Comparison of ENCODE assay signal across 8 mouse cellular contexts in the genomic region with DNA sequence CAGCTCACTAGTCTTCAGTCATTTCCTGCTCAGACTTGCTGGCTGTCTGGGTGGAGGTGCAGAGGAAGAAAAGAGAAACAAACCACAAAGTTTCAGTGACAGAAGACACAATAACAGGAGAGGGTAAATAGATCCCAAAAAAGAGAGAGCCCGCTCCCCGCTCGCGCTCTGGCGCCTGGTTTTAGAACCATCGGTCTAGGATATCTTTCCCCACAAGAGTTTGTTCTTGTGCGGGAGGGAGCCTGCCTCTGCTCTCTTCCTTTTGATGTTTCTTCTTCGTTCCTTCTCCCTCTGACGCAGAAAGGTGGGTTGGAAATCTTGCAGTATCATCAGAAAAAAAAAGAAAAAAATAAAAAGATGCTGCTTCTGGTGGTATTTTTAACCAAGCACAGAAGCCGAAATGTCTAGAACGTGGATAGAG.
A peak's percentile ranks its signal among the peaks of the same experiment; 100 is the strongest.
DNase-seq lines count a peak whose midpoint lies in the region; ATAC-seq and TF ChIP-seq lines count a peak whose summit lies in the region.

No protein-coding gene starts in this region.

- intact Hi-C loops in left cerebral cortex, adult 2 months (cut with DNase I): loop anchor here (2.0 to 5.0 kb wide), 2 partner anchors 86 to 102 kb away; no protein-coding TSS in a partner anchor

- peak overlapping the region; percentile 80 for H3K27ac ChIP-seq in left cerebral cortex, adult 2 months
- peak overlapping the region; percentile 63 to 80 for H3K27ac ChIP-seq in heart, embryonic 14.5 days (replicated peaks in 1 of 2; ENCODE audit: control insufficient read depth in 1 of 2, insufficient read depth in 1 of 2, low read depth in 2 of 2, low read length in 2 of 2)
- peak overlapping the region; percentile 16; the same call in 1 of the 2 replicates for H3K27ac ChIP-seq in liver, embryonic 15.5 days (replicated peaks)
- H3K27ac ChIP-seq in stomach, embryonic 16.5 days (ENCODE audit: low read length): peak overlapping the region; percentile 74

- peak overlapping the region; percentile 29 for H3K4me3 ChIP-seq in left cerebral cortex, adult 2 months
- H3K4me3 ChIP-seq in heart, embryonic 14.5 days (ENCODE audit: control insufficient read depth in 1 of 2, insufficient read depth in 1 of 2, low read depth in 1 of 2, low read length in 2 of 2): peak overlapping the region; percentile 32 to 37
- H3K4me3 ChIP-seq in liver, embryonic 15.5 days (replicated peaks): peak overlapping the region; percentile 56
- peak overlapping the region; percentile 38 for H3K4me3 ChIP-seq in stomach, embryonic 16.5 days (replicated peaks; ENCODE audit: low read length)

- DNase-seq in left cerebral cortex, adult 2 months (ENCODE audit: extremely low spot score in 1 of 2, low spot score in 2 of 2): peak in 1 of 2 experiments; percentile 17
- no peak for DNase-seq in left cerebral cortex, adult 11 months (ENCODE audit: low spot score)
- DNase-seq in cerebellum, adult 9-11 months: no peak
- DNase-seq in urinary bladder, adult 2 months (ENCODE audit: low spot score): no peak

- H3K9me3 ChIP-seq in heart, embryonic 14.5 days (ENCODE audit: control insufficient read depth, low read length): no peaks in the 10 kb centered on the region
- no peaks in the 10 kb centered on the region for H3K9me3 ChIP-seq in liver, embryonic 15.5 days (replicated peaks)
- H3K9me3 ChIP-seq in stomach, embryonic 16.5 days (replicated peaks; ENCODE audit: control insufficient read depth, low read length): peaks cover 6% of the 10 kb centered on the region

- WGBS in heart, embryonic 14.5 days: 2% methylated on average over 11 of the region's 11 CpGs
- WGBS in liver, embryonic 15.5 days (ENCODE audit: insufficient replicate concordance): 2% methylated on average over 11 of the region's 11 CpGs
- WGBS in stomach, embryonic 16.5 days: 6% methylated on average over 11 of the region's 11 CpGs

- no peaks in the 10 kb centered on the region for H3K36me3 ChIP-seq in heart, embryonic 14.5 days (ENCODE audit: control insufficient read depth, insufficient read depth, low read length)
- H3K36me3 ChIP-seq in liver, embryonic 15.5 days (replicated peaks): no peaks in the 10 kb centered on the region
- no peaks in the 10 kb centered on the region for H3K36me3 ChIP-seq in stomach, embryonic 16.5 days (ENCODE audit: control insufficient read depth, insufficient read depth, low read length)

- peak; percentile 58 for ATAC-seq in activated CD4-positive, CD25-positive, alpha-beta regulatory T cell, adult 4 months
- ATAC-seq in heart, embryonic 14.5 days (ENCODE audit: insufficient number of reproducible peaks, insufficient read depth, low FRiP score, low read depth): no peak
- ATAC-seq in liver, embryonic 15.5 days (ENCODE audit: insufficient read depth): no peak
- no peak for ATAC-seq in stomach, embryonic 16.5 days (ENCODE audit: insufficient read depth, low FRiP score)

- peaks cover 11 to 52% of the 10 kb centered on the region in 2 experiments for H3K4me1 ChIP-seq in heart, embryonic 14.5 days (ENCODE audit: control insufficient read depth in 2 of 2, insufficient read depth in 2 of 2, low read length in 2 of 2)
- H3K4me1 ChIP-seq in liver, embryonic 15.5 days (replicated peaks): peaks cover 64% of the 10 kb centered on the region
- H3K4me1 ChIP-seq in stomach, embryonic 16.5 days (ENCODE audit: control insufficient read depth, insufficient read depth, low read length): peaks cover 38% of the 10 kb centered on the region

- peak overlapping the region; percentile 68 for H3K9ac ChIP-seq in heart, embryonic 14.5 days (ENCODE audit: low read length)
- H3K9ac ChIP-seq in liver, embryonic 15.5 days: peak overlapping the region; percentile 44
- H3K9ac ChIP-seq in stomach, embryonic 16.5 days (ENCODE audit: low read length): peak overlapping the region; percentile 65

- H3K27me3 ChIP-seq in heart, embryonic 14.5 days (ENCODE audit: control insufficient read depth, insufficient read depth, low read length): no peaks in the 10 kb centered on the region
- no peaks in the 10 kb centered on the region; the same call in 1 of the 2 replicates for H3K27me3 ChIP-seq in liver, embryonic 15.5 days
- no peaks in the 10 kb centered on the region for H3K27me3 ChIP-seq in stomach, embryonic 16.5 days (ENCODE audit: control insufficient read depth, insufficient read depth, low read length)

- H3K4me2 ChIP-seq in heart, embryonic 14.5 days (ENCODE audit: low read length): peak overlapping the region; percentile 71
- peak overlapping the region; percentile 83 for H3K4me2 ChIP-seq in liver, embryonic 15.5 days
- peak overlapping the region; percentile 80 for H3K4me2 ChIP-seq in stomach, embryonic 16.5 days (ENCODE audit: low read depth, low read length)

- TF ChIP-seq CTCF in left cerebral cortex, adult 2 months (IDR thresholded peaks at IDR 0.05): no peak

Comparison
In these comparisons a context has a peak if more than half of its experiments do, and no peak if none do; other contexts are left out.
1. H3K27ac ChIP-seq: peak in every context shown above with its lines; median percentile 80 in left cerebral cortex, adult 2 months; 74 in stomach, embryonic 16.5 days; 72 in heart, embryonic 14.5 days; 16 in liver, embryonic 15.5 days.